Mouse (Mus musculus): ENCODE results near the gene Ralgapb.
A peak's percentile ranks its signal among the peaks of the same experiment; 100 is the strongest.

Ralgapb gene

DNA sequence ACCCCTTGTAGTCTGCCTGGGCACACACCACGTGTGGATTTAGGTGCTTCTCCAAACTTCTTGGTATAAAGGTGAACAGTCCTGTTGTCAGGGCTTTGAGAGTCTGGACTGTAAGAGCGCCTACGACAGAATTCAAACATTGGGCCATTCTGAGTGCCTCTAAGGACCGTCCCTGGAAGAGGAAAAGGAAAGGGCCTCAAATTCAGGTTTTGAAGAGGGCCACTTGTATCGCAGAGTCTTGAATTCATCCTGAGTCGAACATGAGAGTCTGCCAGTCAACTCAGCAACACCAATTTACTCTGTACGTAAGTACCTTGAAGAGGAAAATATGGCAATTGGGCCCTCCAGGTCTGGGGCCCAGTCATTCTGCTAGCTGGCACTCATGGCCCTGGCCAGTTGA, 6.7 kb upstream of the Ralgapb start:
- DNase-seq (ENCODE audit: low spot score in 2 of 2), result no peak

DNA sequence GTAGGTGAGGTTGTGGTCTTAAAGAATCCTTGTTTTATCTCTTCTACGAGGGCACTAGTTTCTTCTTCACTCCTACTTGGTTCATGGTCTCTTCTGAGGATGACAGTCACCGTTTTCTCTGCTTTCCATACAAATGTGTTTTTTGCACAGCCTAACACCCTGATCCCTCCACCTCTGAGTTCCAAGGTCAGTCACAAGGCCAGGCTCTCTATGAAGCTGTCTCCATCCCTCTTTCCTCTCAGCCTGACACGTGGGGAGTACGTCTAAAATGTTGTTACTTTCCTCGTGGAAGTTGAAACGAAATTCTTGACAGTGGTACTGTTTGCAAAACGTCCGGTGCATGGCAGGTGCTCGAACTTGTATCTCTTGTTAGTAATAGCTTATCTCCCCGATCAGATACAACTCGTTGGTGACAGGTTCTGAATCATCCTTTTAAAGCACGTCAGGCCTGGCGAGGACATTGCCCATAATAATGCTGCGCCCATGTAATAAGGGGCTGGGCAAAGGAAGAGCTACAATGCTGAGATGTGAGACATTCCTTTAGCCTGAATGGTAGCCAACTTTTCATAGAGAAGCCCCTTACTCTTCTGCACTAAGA, 552 bp upstream of the Ralgapb start:
- no peak for DNase-seq (ENCODE audit: low spot score in 2 of 2)

DNA sequence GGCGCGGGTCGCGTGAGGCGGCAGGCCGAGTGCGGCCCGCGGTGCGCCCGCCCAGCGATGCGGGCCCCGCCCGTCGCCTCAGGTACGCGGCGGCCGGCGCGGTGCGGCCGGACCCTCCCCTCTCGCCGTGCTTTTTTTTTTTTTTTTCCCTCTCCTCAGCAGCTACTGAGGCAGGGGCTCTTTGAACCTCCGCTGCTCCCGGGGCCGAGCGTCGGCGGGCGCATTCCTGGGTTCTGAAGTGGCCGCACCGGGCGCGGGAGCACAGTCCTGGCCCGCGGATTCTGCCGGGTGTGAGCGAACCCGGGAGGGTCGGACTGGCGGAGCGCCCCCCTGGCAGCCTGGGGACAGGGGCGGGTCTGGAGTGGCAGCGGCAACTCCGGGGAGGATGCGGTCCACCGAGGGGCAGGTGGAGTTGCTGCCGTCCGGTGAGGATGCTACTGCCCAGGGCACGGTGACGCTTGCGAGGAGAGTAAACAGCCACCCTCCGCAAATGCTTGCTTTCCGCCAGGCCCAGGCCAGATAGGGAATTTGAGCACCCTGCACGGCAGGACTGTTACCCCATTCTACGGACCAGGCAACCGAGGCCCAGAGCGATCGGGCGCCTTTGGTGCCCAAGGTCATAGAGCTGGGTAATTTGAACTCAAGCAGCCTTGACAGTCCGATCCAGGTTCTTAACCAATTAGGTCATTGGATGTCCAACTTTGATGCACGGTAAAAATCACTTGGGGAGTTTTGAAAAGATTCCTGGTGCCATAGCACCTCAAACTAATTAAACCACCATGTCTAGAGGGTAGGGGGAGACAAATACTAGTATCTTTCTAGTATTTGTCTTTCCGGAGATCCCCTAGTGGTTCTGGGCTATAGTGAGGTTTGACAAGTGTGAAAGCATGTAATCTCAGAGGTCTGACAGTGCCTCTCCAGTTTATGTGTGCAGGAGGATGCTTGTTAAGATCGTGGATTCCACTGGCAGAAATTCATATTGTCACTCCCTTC, 670 bp downstream of the Ralgapb start:
- peak; percentile 62 to 68 for DNase-seq (ENCODE audit: low spot score in 2 of 2)

DNA sequence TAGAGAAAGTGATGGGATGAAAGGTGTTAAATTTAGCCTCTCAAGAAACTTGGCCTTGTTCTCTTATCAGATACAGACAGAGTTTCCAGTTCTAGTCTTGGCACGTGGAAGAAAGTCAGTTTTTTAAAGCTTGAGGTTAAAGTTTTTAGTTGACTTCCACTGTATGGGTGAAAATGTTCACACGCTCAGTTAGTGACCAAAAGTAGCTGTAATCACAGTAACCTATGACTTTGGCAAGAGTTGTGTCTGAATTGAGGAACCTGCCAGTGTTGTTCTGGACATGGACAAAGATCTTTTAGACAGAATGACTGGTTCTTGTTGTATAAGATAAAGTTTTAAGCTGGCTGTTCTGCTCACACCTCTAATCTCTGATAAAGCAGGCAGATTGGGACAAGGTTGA, 3.6 kb downstream of the Ralgapb start:
- no peak for DNase-seq (ENCODE audit: low spot score in 2 of 2)

DNA sequence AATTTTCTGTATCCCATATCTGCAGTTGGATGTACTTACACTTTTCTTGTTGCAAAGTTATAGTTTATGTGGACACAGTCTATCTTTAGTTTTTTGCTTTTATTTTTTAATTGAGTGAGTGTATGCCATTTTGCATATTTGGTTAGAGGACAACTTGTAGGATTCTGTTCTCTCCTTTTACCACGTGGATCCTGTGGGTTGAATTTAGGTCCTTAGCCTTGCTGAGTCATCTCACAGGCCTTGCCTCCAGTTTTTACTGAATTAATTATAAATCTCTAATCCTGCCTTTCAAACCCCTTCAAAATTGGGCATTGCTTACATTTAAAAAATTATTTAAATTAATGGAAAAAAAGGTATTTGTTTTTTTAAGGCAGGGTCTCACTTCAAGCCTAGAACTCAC, 6.2 kb downstream of the Ralgapb start:
- no peak for DNase-seq (ENCODE audit: low spot score in 2 of 2)

DNA sequence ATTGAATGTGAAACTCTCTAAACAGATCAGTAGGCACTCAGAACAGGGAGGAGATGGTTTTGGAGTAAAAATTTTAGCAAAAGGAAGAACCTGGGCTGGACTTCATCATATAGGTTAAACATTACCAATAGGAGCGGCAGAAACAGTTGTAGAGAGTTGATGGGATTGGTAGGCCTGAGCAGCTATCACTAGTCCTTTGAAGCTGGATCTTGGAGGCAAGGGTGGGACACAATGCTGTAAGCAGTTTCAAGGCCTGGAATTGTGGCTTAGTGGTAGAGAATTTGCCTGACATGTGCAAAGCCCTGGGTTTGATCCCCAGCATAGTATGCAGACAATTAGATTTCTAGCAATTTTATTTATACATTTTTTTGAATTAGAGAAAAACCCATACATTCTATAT, 9.0 kb downstream of the Ralgapb start:
- no peak for DNase-seq (ENCODE audit: low spot score in 2 of 2)

DNA sequence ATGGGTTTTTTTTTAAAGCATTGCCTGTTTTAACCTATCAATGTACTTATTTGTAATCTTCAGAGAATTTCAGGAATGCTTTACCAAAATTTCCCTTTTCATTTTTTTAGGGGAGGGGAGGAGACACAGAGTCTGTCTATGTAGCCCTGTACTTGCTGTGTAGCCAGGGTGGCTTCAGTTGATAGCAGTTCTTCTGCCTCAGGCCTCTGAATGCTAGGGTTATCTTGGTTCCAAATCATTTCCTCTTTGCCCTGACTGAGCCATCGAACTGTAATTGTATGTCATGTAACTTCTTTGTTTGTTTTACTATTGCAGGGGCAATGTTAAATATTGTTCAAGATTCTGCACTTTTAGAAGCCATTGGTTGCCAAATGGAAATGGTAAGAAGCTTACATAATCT, 36.2 kb downstream of the Ralgapb start:
- DNase-seq (ENCODE audit: low spot score in 2 of 2), result no peak

DNA sequence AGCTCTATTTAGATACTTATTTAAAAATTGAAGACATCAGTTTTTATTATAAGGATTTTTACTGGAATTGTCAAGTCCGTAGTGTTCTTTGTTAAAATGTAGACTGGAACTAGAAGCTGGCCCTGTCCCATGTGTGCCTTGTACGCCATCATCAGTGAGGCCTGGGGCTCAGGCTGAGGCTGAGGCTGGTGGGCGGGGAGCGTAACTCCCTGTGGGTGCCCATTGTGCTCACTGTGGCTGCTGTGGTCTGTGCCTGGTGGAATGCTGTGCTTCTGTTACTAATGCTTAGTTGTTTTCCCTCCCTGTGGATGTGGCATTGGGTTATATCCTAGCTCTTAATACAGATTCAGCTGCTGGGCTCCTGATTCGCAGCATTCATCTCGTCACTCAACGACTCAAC, 40.2 kb downstream of the Ralgapb start:
- DNase-seq (ENCODE audit: low spot score in 2 of 2), result no peak

DNA sequence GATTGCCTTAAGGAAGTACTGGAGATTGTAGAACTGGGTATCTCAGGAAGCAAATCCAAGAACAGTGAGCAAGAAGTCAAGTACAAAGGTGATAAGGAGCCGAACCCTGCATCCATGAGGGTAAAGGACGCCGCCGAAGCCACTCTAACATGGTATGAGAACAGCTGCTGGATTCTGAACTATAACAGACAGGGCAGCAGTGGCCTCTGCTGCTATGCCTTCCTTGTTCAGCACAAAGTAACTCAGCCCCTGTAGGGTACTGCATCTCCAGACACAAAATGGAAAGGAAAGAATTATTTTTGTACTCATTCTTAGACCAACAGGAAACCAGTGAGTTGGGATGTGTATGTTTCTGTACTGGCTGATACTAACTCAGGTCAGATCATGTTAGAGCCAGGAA, 46.8 kb downstream of the Ralgapb start:
- no peak for DNase-seq (ENCODE audit: low spot score in 2 of 2)

DNA sequence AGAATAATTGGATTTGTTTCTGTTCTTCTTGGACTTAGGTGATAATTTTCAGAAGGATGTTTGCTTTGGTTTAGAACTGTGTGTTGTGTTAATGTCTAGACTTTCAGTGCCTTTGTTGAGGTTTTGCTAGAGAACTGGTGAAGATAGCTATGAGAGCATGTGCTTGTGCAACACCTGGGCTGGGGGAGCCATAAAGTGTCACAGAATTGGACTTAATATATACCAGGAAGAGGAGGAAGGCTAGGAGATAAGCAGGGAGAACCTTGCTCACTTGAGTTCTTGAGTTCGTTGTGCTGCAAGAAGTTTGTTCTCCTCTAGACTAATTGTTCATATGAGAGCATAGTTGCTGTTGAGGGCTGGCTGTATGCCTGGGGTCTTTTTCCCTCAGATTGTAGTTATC, 48.0 kb downstream of the Ralgapb start:
- DNase-seq (ENCODE audit: low spot score in 2 of 2), result no peak

DNA sequence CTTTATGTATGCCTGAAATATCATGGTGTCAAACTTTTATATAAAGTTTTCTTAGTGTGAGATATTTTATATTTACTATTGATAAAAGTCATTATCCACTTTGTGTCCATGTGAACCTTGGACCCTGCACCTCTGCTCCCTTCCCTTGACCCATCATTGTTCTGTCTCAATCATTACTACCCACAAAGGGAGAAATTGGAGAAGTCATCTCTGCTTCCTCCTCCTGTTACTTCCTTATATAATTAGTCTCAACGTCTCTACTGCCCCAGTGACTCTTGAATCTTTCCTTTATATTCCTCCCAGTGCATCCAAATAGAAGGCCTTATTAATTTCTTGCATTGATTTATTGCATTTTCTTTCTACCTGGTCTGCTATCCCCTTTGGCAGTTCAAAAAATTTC, 52.8 kb downstream of the Ralgapb start:
- DNase-seq (ENCODE audit: low spot score in 2 of 2), result no peak

DNA sequence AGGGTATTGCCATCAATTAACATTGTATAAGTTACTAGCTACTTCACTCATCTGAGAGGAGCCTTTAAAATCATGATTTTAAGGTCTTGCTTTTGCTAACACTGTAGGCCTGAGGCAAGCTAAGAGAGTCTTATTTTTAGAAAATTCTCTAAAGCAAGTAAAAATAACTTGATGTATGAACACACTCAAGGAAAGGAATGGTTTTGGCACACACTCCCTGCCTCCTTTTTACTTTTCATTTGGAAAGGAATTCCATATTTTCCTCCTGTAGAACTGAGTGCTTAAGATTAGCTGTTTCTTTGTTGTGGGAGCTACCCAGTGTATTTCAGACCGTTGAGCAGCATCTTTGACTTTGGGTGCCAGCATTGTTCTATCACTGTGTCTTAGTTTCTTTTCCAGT, 64.5 kb downstream of the Ralgapb start:
- DNase-seq (ENCODE audit: low spot score in 2 of 2), result no peak

DNA sequence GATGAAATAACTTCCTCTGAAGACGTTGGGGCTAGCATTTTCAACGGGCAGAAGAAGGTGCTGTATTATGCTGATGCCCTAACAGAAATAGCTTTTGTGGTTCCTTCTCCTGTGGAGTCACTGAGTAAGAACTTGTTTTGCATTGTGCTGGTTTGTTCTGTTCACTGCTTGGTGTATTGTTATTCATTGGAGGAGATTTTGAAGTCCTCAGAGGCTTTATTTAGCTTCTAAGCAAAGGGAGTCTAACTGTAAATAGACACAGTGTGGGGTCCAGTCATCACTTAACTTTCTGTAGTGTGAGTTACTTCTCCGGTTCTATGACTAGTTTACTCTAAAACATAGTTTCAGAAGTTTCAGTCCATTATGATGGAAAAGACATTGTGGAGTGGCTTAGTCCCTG, 68.0 kb downstream of the Ralgapb start:
- no peak for DNase-seq (ENCODE audit: low spot score in 2 of 2)

DNA sequence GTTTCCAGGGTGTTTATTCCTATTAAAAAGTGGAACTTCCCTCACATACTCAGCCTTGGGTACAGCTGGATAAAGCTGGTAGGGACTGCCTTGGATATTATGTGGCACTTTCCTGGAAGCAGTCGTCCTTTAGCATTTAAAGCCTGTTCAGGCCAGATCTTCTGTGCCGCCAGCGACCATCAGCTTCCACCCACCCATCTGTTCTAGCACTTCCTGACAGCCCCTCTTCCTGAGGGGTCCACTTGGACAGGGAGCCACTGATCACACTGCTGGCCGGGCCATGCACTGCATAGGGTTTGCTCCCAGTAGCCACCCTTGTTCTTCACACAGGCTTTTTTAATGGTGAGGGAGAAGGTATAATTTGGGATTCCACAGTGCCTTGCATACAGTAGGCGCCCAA, 88.8 kb downstream of the Ralgapb start:
- no peak for DNase-seq (ENCODE audit: low spot score in 2 of 2)

DNA sequence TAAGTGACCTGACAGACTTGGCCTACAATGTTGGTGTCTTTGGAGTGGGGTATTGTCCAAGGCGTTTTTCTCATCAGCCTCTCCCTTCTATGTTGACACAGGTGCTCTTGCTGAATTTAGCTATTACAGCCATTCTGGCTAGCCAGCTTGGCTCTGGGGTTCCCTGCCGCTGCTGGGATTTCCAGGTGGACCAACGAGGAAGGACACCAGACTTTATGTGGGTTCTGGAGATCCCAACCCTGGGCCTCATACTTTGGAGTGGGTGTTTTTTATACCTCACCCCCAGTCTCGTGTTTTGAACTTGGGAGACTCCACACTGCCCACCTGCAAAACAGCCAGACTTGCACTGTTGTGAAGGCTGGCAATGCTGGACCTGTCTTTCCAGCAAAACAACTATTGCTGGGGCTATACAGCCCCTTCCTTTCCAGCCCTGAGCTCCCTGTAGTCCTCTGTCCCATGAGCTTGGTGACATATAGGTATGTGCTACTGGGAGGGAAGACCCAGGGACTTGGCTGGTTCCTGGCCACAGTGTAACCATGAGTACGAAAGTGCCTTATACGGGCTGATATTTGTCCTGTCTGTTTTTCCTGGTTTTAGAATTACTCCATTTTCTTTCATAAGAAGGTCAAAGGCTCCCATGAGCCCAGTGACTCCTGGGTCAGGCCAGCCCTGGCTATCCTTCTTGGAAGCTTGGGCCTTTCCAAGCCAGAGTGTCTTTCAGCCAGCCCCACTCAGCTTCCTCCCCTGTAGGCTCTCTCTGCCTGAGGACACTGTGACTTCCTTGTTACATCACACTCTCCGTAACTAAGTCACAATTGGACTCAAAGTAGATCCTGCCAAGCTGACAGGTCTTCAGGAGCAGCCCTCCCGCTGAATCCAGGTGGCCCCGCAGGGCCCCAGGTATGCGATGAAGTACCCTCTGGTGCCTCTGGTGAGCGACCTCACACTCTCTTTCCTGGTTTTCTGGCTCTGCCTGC, 92.5 kb downstream of the Ralgapb start, which contains the start of gene Adig:
Adig (plus strand) TSS at position 777 of the 977 bp plus-strand sequence.
- DNase-seq (ENCODE audit: low spot score in 2 of 2), result no peak

DNA sequence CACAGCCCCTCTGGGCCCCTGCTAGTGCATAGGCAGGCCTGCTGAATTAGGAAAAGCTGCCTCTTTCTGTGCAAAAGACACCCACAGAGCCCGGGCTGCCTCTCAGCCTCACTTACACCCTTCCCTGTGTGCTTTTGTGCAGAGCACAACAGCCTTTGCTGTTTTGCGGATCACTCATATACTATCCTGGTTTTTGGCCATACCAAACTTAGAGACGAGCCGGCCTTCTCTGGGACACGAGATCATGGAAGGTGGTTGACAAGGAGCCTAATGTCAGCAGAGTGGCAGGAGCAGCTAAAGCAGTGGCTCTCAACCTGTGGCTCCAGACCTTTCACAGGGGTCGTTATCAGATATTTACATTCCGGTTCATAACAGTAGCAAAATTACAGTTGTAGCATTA, 93.6 kb downstream of the Ralgapb start:
- no peak for DNase-seq (ENCODE audit: low spot score in 2 of 2)

DNA sequence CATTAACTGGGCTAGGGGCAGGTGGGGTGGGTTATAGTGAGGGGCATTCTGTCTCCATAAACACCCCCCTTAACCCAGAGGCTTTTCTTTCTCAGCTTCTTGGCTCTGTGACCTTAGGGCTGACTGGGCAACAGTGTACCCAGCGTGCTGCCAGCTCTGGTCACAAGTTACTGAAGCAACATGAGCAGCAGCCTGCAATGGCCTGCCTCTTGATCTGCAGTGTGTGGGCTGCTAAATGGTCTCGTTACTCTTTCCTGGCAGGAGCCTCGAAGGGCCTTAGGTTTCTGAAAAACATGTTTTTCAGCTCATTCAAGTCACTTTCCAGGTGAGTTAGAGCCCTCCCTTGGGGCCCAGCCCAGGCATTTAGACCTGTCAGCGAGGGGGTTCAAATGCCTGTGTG, 94.0 kb downstream of the Ralgapb start:
- no peak for DNase-seq (ENCODE audit: low spot score in 2 of 2)

DNA sequence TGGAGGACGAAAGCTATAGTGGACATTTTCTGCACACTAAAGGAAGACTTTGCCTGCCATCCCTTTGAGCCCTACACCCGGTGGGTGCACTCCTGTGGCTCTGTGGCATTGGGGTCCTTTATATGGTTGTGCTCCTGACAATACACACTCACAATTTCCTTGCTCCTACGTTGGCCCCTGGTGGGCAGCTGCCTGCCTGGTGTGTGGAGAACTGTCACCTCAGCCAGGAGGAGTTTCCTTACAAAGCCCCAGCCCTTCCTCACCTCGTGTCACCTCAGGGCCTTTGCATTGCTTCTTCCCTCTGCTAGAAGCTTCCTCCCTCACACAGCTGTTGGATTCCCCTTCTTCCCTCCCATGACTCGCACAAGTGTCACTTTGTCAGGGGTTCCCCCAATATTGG, 96.8 kb downstream of the Ralgapb start:
- no peak for DNase-seq (ENCODE audit: low spot score in 2 of 2)

DNA sequence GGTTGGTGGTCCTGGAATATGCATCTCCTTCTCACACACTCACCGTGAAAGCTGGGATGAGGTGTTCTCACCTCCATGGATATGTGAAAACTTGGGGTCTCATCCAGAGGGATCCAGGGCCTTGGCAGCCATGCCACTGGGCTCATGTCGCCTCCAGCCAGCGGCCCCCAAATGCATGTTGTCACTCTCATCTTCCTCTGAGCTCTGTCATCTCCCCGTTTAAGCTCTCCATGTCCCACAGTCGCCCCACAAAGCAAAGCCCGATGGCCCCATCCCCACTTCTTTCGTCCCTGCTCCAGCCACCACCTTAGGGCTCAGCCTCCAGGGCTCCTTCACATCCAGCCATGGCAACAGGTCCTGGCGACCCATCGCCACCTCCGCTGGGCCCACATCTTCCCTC, 97.4 kb downstream of the Ralgapb start:
- no peak for DNase-seq (ENCODE audit: low spot score in 2 of 2)

DNA sequence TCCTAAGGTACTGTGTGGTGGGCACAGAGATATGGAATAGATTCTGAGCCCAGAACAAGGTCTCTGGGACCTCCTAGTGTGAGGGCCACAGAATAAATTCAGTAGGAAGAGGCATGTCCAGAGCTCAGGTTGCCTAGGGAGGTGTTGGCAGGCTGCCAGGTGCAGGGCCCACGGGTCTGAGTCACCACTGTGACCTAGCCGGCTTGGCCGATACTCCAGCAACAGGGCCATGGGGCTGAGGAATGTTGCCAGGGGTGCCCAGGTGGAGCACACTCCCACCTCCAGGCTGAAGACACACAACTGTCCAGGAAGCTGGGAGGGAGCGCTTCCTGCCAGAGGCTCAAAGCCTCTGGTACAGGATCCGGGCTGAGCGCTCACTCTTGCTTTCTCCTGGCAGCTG, 101.0 kb downstream of the Ralgapb start:
- DNase-seq (ENCODE audit: low spot score in 2 of 2), result peak in 1 of 2 experiments; percentile 52

DNA sequence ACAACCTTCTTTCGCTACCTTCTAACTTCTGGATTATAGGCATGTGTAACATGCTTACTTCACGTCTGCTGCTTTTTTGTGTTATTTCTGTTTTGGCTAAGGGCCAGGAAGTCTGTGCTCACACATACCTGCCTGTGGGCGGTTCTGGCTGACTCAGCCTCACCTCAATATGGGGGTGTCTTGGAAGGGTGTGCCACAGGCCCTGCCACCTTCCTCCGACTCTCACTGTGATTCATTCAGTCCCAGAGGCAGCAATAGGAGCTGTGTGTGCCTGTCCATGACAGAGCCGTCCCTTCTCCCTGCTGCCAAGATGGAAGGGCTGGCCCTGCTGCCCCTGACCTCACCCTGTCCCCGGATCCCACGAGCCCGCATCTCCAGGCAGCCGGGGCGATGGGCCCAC, 102.9 kb downstream of the Ralgapb start, which contains the start of gene Arhgap40:
Arhgap40 (plus strand) TSS at position 269 of the 400 bp plus-strand sequence.
- DNase-seq (ENCODE audit: low spot score in 2 of 2), result no peak

DNA sequence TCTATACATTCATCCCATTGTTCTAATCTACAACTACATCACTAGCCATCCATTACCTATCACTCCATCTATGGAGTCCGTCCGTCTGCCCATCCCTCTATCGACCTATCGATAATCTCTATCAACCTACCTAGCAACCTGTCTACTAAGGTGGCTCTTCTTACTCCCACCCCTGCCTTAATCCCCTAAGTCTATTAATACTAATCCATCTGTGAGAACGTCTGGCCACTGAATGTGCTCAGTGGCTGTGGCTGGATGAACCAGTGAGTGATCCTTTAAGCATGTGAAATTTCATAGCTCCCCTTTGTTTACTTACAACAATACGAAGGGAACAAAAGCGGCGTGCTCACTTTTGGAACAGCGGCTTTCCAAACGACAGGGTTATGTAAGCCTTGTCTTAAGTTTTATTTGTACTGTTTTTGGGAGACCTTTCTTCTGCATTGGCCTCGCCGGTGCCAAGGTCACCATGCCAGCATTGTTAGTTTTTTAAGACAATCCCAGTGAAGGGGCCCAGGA, 104.2 kb downstream of the Ralgapb start:
- no peak for DNase-seq (ENCODE audit: low spot score in 2 of 2)

Measured in spleen, postnatal 10 days (tissue).